Mouse (Mus musculus) CH12.LX (cell line): Measurements from ENCODE around the gene Vnn3. TPM values are rescaled to one million over a fixed set of nuclear protein-coding genes. Genes with fewer than 3 reads are reported as not detected.

Experiments
- DNase-seq: peaks from one replicate; pipeline ENCODE4 v3.0.0-alpha.2; 2013; ENCODE audit errors: extremely low read depth
- H3K27ac ChIP-seq: 2 replicates; pipeline ENCODE4 v1.5.1; 2012; ENCODE audit warnings: low read depth, mild to moderate bottlenecking, control low read depth, moderate library complexity; ENCODE audit not compliant: insufficient read depth
- H3K27me3 ChIP-seq: replicated peaks from 2 replicates; pipeline ENCODE3; 2012; ENCODE audit warnings: inconsistent platforms
- H3K36me3 ChIP-seq, 2 experiments: replicated peaks in 1 of 2; 2 replicates each; pipeline versions ENCODE3 to v1.6.1; 2012; ENCODE audit warnings: inconsistent platforms in 1 of 2, low read length in 1 of 2, mild to moderate bottlenecking in 1 of 2, mixed read lengths in 1 of 2, moderate library complexity in 1 of 2; ENCODE audit not compliant: control insufficient read depth in 1 of 2, insufficient read depth in 1 of 2
- H3K4me1 ChIP-seq, 2 experiments: 2 replicates each; pipeline ENCODE4 v1.6.1; 2012; ENCODE audit warnings: inconsistent platforms in 1 of 2, moderate library complexity in 1 of 2; ENCODE audit not compliant: insufficient read depth in 2 of 2, control insufficient read depth in 1 of 2
- H3K4me2 ChIP-seq: 2 replicates; pipeline ENCODE4 v1.6.1; 2012; ENCODE audit warnings: low read depth, mild to moderate bottlenecking, control low read depth; ENCODE audit not compliant: poor library complexity, insufficient read depth, severe bottlenecking
- H3K4me3 ChIP-seq, 3 experiments: fragments of 150-350 bp in 1 of 3; sonication (generic) in 1 of 3; replicated peaks in 1 of 3; 2 replicates each; pipeline versions ENCODE3 to v1.5.1; 2011 to 2012; ENCODE audit warnings: low read depth in 2 of 3, low read length in 2 of 3, mild to moderate bottlenecking in 2 of 3, moderate library complexity in 2 of 3, control low read depth in 1 of 3, improper control_type of control experiment in 1 of 3, inconsistent platforms in 1 of 3, mixed read lengths in 1 of 3; ENCODE audit not compliant: poor library complexity in 1 of 3
- H3K79me2 ChIP-seq: replicated peaks from 2 replicates; pipeline ENCODE4 v1.6.1; 2012; ENCODE audit warnings: mild to moderate bottlenecking, moderate library complexity; ENCODE audit not compliant: control insufficient read depth, poor library complexity, insufficient read depth, severe bottlenecking; ENCODE audit errors: extremely low read depth
- H3K9ac ChIP-seq: 2 replicates; pipeline ENCODE4 v1.6.1; 2012; ENCODE audit warnings: low read depth, mild to moderate bottlenecking, control low read depth, moderate library complexity; ENCODE audit not compliant: insufficient read depth
- H3K9me3 ChIP-seq: replicated peaks from 2 replicates; pipeline ENCODE3; 2012; ENCODE audit warnings: low read length, inconsistent platforms, mixed read lengths
- CHD1 ChIP-seq: IDR thresholded peaks from 2 replicates; pipeline ENCODE4 v1.6.1; 2012; ENCODE audit warnings: low read depth, low read length, improper control_type of control experiment, inconsistent platforms
- CHD2 ChIP-seq: IDR thresholded peaks from 2 replicates; pipeline ENCODE4 v1.6.1; 2011; ENCODE audit warnings: low read length, improper control_type of control experiment
- CTCF ChIP-seq, 2 experiments: IDR thresholded peaks in 1 of 2; conservative IDR thresholded peaks in 1 of 2; 2 replicates each; pipeline ENCODE4 v1.5.1; 2011 to 2012; ENCODE audit warnings: low read depth in 2 of 2, low read length in 2 of 2, improper control_type of control experiment in 1 of 2, inconsistent platforms in 1 of 2, mild to moderate bottlenecking in 1 of 2, moderate library complexity in 1 of 2
- E2F4 ChIP-seq: IDR thresholded peaks from 2 replicates; pipeline ENCODE4 v1.6.1; 2011; ENCODE audit warnings: low read depth, low read length, improper control_type of control experiment; ENCODE audit not compliant: insufficient replicate concordance
- ELF1 ChIP-seq: IDR thresholded peaks from 2 replicates; pipeline ENCODE4 v1.6.1; 2014; ENCODE audit warnings: low read depth, mild to moderate bottlenecking, inconsistent platforms, low read length, improper control_type of control experiment
- HCFC1 ChIP-seq: IDR thresholded peaks from 2 replicates; pipeline ENCODE4 v1.6.1; 2012; ENCODE audit warnings: low read depth, mild to moderate bottlenecking, inconsistent platforms, low read length, improper control_type of control experiment
- JUN ChIP-seq: IDR thresholded peaks from 2 replicates; pipeline ENCODE4 v1.6.1; 2011; ENCODE audit warnings: low read depth, mild to moderate bottlenecking, low read length, improper control_type of control experiment, moderate library complexity; ENCODE audit not compliant: insufficient read depth
- JUND ChIP-seq: conservative IDR thresholded peaks from 2 replicates; pipeline ENCODE4 v1.6.1; 2011; ENCODE audit warnings: low read depth, low read length, improper control_type of control experiment
- MAFK ChIP-seq: IDR thresholded peaks from 2 replicates; pipeline ENCODE4 v1.6.1; 2011; ENCODE audit warnings: low read length, improper control_type of control experiment; ENCODE audit not compliant: insufficient replicate concordance
- MAX ChIP-seq: IDR thresholded peaks from 2 replicates; pipeline ENCODE4 v1.6.1; 2011; ENCODE audit warnings: low read length, improper control_type of control experiment
- MAZ ChIP-seq: IDR thresholded peaks from 2 replicates; pipeline ENCODE4 v1.6.1; 2012; ENCODE audit warnings: low read depth, mild to moderate bottlenecking, inconsistent platforms, low read length, improper control_type of control experiment, moderate library complexity
- MXI1 ChIP-seq: IDR thresholded peaks from 2 replicates; pipeline ENCODE4 v1.6.1; 2011; ENCODE audit warnings: mild to moderate bottlenecking, low read depth, low read length, improper control_type of control experiment
- NELFE ChIP-seq: IDR thresholded peaks from 2 replicates; pipeline ENCODE4 v1.6.1; 2011; ENCODE audit warnings: low read depth, low read length, improper control_type of control experiment
- PAX5 ChIP-seq: IDR thresholded peaks from 2 replicates; pipeline ENCODE4 v1.6.1; 2012; ENCODE audit warnings: low read length, inconsistent platforms, mixed read lengths
- POLR2A ChIP-seq: IDR thresholded peaks from 2 replicates; pipeline ENCODE4 v1.6.1; 2011; ENCODE audit warnings: low read depth, mild to moderate bottlenecking, improper control_type of control experiment, low read length
- RAD21 ChIP-seq: IDR thresholded peaks from 2 replicates; pipeline ENCODE4 v1.6.1; 2011; ENCODE audit warnings: low read depth, mild to moderate bottlenecking, low read length, improper control_type of control experiment, moderate library complexity
- RCOR1 ChIP-seq: conservative IDR thresholded peaks from 2 replicates; pipeline ENCODE4 v1.6.1; 2012; ENCODE audit warnings: low read depth, mild to moderate bottlenecking, inconsistent platforms, low read length, improper control_type of control experiment
- SIN3A ChIP-seq: IDR thresholded peaks from 2 replicates; pipeline ENCODE4 v1.6.1; 2012; ENCODE audit warnings: low read length, improper control_type of control experiment, inconsistent platforms
- SMC3 ChIP-seq: IDR thresholded peaks from 2 replicates; pipeline ENCODE4 v1.6.1; 2011; ENCODE audit warnings: low read depth, low read length, improper control_type of control experiment
- TCF12 ChIP-seq: IDR thresholded peaks from 2 replicates; pipeline ENCODE4 v1.6.1; 2014; ENCODE audit warnings: low read depth, mild to moderate bottlenecking, inconsistent platforms, low read length, improper control_type of control experiment
- USF1 ChIP-seq: IDR thresholded peaks from 2 replicates; pipeline ENCODE4 v1.6.1; 2014; ENCODE audit warnings: low read depth, mild to moderate bottlenecking, inconsistent platforms, low read length, improper control_type of control experiment
- ZC3H11A ChIP-seq: IDR thresholded peaks from 2 replicates; pipeline ENCODE4 v1.6.1; 2012; ENCODE audit warnings: low read depth, mild to moderate bottlenecking, inconsistent platforms, low read length, improper control_type of control experiment
- ZKSCAN1 ChIP-seq: IDR thresholded peaks from 2 replicates; pipeline ENCODE4 v1.6.1; 2012; ENCODE audit warnings: low read depth, inconsistent platforms, low read length, improper control_type of control experiment, borderline replicate concordance
- dilution Hi-C: fragments of 300-500 bp; cut with MboI; formaldehyde crosslinking; loops from 2 replicates; pipeline ENCODE4 v1.14.3; 2020; ENCODE audit warnings: low sequenced_read_pairs; ENCODE audit not compliant: extremely low pct_unique_long_range_greater_than_20kb, extremely low pct_ligation_motif_present
- in situ Hi-C: fragments of 300-500 bp; cut with MboI; formaldehyde crosslinking; loops from 3 replicates; pipeline ENCODE4 v1.14.3; 2019; ENCODE audit warnings: low sequenced_read_pairs, low pct_ligation_motif_present, low pct_unique_long_range_greater_than_20kb, mixed read lengths
- polyA plus RNA-seq: library from polyadenylated mRNA; unstranded; fragments of >175 nt; gene quantifications from 2 replicates; pipeline ENCODE4 v1.2.1, GENCODE M21; 2012; ENCODE audit warnings: low read depth; ENCODE audit not compliant: insufficient read length
- total RNA-seq, 2 experiments: library from RNA; depleted of rRNA; stranded (reverse); fragments of 300-350 nt in 1 of 2; fragments of >200 nt in 1 of 2; gene quantifications; 2 replicates each; pipeline ENCODE4 v1.2.3; 2012 to 2014

The Vnn3 gene
- total and polyA plus RNA-seq, 3 experiments = not detected

- no peak for DNase-seq
- no peak for TF ChIP-seq JUN
- TF ChIP-seq ZC3H11A = no peak
- TF ChIP-seq CHD1 = no peak
- no peak for TF ChIP-seq HCFC1
- TF ChIP-seq USF1 = no peak
- TF ChIP-seq MAX = no peak
- TF ChIP-seq ZKSCAN1 = no peak
- no peak for TF ChIP-seq POLR2A
- TF ChIP-seq RCOR1 = no peak
- TF ChIP-seq MAZ = no peak
- no peak for TF ChIP-seq CHD2
- TF ChIP-seq JUND = no peak
- no peak for TF ChIP-seq PAX5
- no peak for TF ChIP-seq NELFE
- TF ChIP-seq CTCF (conservative IDR thresholded peaks at IDR 0.05 in 1 of 2, IDR thresholded peaks at IDR 0.05 in 1 of 2; ENCODE audit: low read depth in 2 of 2, low read length in 2 of 2) = no peak
- TF ChIP-seq MXI1 = no peak
- TF ChIP-seq E2F4 = no peak
- no peak for TF ChIP-seq TCF12
- no peak for TF ChIP-seq ELF1
- TF ChIP-seq MAFK = no peak
- Histone ChIP-seq H3K9me3 (peaks cover 11% of the 10 kb centered on the region), H3K36me3 (no peaks in the 10 kb centered on the region), H3K4me1 (no peaks in the 10 kb centered on the region), H3K9ac (no peak overlapping the region), H3K79me2 (no peaks in the 10 kb centered on the region), H3K27me3 (no peaks in the 10 kb centered on the region), H3K27ac (no peak overlapping the region), H3K4me3 (no peak overlapping the region), H3K4me2 (no peak overlapping the region)
- dilution Hi-C loops = no loop called here
- in situ Hi-C loops = no loop called here
Observed at GRCm38 (mm10) chr10:23864362-23865312, 13.4 kb downstream of the Vnn3 start.

- H3K4me2 ChIP-seq = no peak overlapping the region
- no peak overlapping the region for H3K4me3 ChIP-seq
- H3K9ac ChIP-seq = no peak overlapping the region
- no peaks in the 10 kb centered on the region for H3K4me1 ChIP-seq
- TF ChIP-seq RAD21 (peak; percentile 11), SMC3 (peak; percentile 55), SIN3A (no peak), CTCF (conservative IDR thresholded peaks at IDR 0.05 in 1 of 2, IDR thresholded peaks at IDR 0.05 in 1 of 2; ENCODE audit: low read depth in 2 of 2, low read length in 2 of 2) (peak in 1 of 2 experiments; percentile 62; a peak in 3 of 4 replicates)
- peaks cover 2% of the 10 kb centered on the region for H3K9me3 ChIP-seq
- no peaks in the 10 kb centered on the region for H3K79me2 ChIP-seq
- H3K27me3 ChIP-seq = no peaks in the 10 kb centered on the region
- H3K36me3 ChIP-seq = no peaks in the 10 kb centered on the region
- DNase-seq = peak; percentile 24
- in situ Hi-C loops = no loop called here
- no peak overlapping the region for H3K27ac ChIP-seq
- dilution Hi-C loops = no loop called here
Observed at GRCm38 (mm10) chr10:23880695-23881094, 29.4 kb downstream of the Vnn3 start.
